Mouse (Mus musculus) lung, postnatal 0 days (tissue): ENCODE data around the gene Slfn9.

Experiments used
- CTCF ChIP-seq: IDR thresholded peaks from 2 replicates; pipeline ENCODE4 v1.5.1; 2016; ENCODE audit warnings: antibody characterized with exemption, mild to moderate bottlenecking
- EP300 ChIP-seq: IDR thresholded peaks from 2 replicates; pipeline ENCODE4 v1.6.1; 2016; ENCODE audit warnings: antibody characterized with exemption, mild to moderate bottlenecking, control low read depth

DNA sequence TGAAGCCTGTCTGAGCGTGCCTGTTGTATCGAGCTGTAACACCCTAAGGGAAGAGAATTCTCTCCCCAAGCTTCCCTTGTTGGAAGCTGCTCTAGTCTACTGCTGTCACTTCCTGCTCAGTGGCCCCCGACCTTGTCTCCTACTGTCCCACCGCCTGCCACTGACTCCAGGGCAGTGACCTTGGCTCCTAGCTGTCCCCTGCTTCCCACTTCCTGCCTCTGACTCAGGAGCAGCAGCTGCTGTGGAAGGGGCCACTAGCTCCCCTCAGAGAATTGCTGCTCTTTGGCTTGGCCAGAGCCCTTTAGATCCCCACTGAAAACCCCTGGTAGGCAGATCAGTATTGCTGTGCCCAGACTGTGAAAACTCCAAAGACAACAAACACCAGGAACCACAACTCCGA, 17.7 kb downstream of the Slfn9 start:
- TF ChIP-seq CTCF (no peak), EP300 (no peak)
